Mouse (Mus musculus) liver, adult 2 months (tissue): ENCODE results near the gene Khdrbs1. TPM values are rescaled to one million over a fixed set of nuclear protein-coding genes. Genes with fewer than 3 reads are reported as not detected.
"Not testable (repeated sequence)": the region's sequence is repeated elsewhere in the genome, so short reads cannot be mapped to it uniquely, and the experiment has no call there.

Experiments used
- DNase-seq: peaks from one replicate; pipeline ENCODE4 v3.0.0-alpha.2; 2011; ENCODE audit warnings: low read depth, low spot score; ENCODE audit errors: extremely low read depth
- H3K27ac ChIP-seq: fragments of 200-500 bp; replicated peaks from 2 replicates; pipeline ENCODE4 v1.5.1; 2012; ENCODE audit warnings: low read depth, mild to moderate bottlenecking, control low read depth, inconsistent platforms, low read length; ENCODE audit not compliant: insufficient read depth
- H3K27me3 ChIP-seq: fragments of 200-500 bp; 2 replicates; pipeline ENCODE4 v1.6.1; 2012; ENCODE audit warnings: mild to moderate bottlenecking, moderate library complexity, low read length, inconsistent platforms; ENCODE audit not compliant: control insufficient read depth, insufficient read depth
- H3K36me3 ChIP-seq: fragments of 200-500 bp; 2 replicates; pipeline ENCODE4 v1.6.1; 2012; ENCODE audit warnings: low read length, inconsistent platforms; ENCODE audit not compliant: control insufficient read depth, insufficient read depth
- H3K4me1 ChIP-seq: fragments of 200-500 bp; 2 replicates; pipeline ENCODE4 v1.6.1; 2011; ENCODE audit warnings: low read length; ENCODE audit not compliant: control insufficient read depth, insufficient read depth
- H3K4me3 ChIP-seq: fragments of 200-500 bp; 2 replicates; pipeline ENCODE4 v1.5.1; 2011; ENCODE audit warnings: low read depth, mild to moderate bottlenecking, control low read depth, low read length, moderate library complexity; ENCODE audit not compliant: insufficient read depth
- H3K79me2 ChIP-seq: fragments of 200-500 bp; 2 replicates; pipeline ENCODE4 v1.6.1; 2012; ENCODE audit warnings: inconsistent platforms, mild to moderate bottlenecking, low read length, moderate library complexity; ENCODE audit not compliant: control insufficient read depth, insufficient read depth
- H3K9ac ChIP-seq: fragments of 200-500 bp; 2 replicates; pipeline ENCODE4 v1.6.1; 2012; ENCODE audit warnings: low read depth, mild to moderate bottlenecking, control low read depth, inconsistent platforms, low read length
- CTCF ChIP-seq: fragments of 200-500 bp; IDR thresholded peaks from 2 replicates; pipeline ENCODE4 v1.5.1; 2011; ENCODE audit warnings: low read depth, low read length, control low read depth
- POLR2A ChIP-seq: fragments of 200-500 bp; IDR thresholded peaks from 2 replicates; pipeline ENCODE4 v1.6.1; 2011; ENCODE audit warnings: low read length, control low read depth; ENCODE audit not compliant: insufficient read depth; ENCODE audit errors: extremely low read depth
- WGBS: fragments of 180-500 bp; shearing (Covaris S2); methylation state at CpG from one replicate; pipeline ENCODE4 v1.1.7; 2018; 5-methylcytosine and 5-hydroxymethylcytosine counted together
- polyA plus RNA-seq: library from polyadenylated mRNA; depleted of rRNA; stranded (reverse); fragments of >200 nt; gene quantifications from 2 replicates; pipeline ENCODE4 v1.2.3, GENCODE M21; 2012
- total RNA-seq: library from RNA; depleted of rRNA; stranded (reverse); fragments of >200 nt; gene quantifications from 2 replicates; pipeline ENCODE4 v1.2.3, GENCODE M21; 2014

The Khdrbs1 gene
- total and polyA plus RNA-seq, 2 experiments, result 7.9 to 12.2 TPM

DNA sequence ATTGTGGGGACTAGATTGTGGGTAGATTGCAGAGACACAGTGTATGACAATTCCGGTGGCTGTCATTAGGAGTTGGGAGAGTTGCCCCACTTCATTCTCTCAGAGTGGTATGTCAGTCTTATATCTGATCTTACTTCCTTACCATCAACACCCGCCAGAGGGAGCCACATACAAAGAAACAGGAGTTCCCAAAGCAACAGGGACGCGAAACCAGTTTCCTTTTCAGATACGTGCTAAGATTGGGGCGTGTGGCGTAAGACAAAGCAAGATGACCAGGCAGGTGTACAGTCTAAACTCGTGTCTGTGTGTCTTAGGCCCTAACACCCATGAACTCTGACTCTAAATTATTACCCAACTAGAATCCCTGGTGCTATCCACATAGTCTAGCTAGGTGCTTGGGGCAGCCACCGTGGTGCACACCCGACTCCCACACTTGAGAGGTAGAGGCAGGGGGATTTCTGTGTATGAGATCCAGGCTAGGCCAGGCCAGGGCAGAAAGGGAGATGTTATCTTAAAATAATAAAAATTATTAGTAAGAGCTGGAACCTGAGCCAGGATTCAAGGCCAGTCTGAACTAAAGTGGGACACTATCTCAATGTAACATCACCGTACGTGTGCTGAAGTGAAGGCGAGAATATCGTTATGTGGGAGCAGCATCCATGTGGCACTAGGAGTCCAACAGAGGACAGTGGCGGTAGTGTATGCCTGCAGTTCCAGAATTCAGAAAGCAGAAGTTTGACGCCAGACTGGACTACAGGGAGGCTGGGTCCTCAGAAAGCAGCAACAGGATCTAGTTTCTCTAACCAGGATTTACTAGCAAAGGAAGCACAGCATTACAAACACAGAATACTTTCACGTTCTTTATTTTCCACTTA is 40.4 kb downstream of the Khdrbs1 start:
- Histone ChIP-seq H3K27me3 (no peaks in the 10 kb centered on the region), H3K4me3 (no peak overlapping the region), H3K27ac (no peak overlapping the region), H3K4me1 (no peaks in the 10 kb centered on the region), H3K79me2 (no peaks in the 10 kb centered on the region), H3K36me3 (peaks cover 3% of the 10 kb centered on the region; the same call in 1 of the 2 replicates), H3K9ac (no peak overlapping the region)
- WGBS, result 50% methylated on average over 17 of the region's 17 CpGs
- TF ChIP-seq POLR2A (no peak), CTCF (peak; percentile 48)
- DNase-seq, result peak; percentile 61

DNA sequence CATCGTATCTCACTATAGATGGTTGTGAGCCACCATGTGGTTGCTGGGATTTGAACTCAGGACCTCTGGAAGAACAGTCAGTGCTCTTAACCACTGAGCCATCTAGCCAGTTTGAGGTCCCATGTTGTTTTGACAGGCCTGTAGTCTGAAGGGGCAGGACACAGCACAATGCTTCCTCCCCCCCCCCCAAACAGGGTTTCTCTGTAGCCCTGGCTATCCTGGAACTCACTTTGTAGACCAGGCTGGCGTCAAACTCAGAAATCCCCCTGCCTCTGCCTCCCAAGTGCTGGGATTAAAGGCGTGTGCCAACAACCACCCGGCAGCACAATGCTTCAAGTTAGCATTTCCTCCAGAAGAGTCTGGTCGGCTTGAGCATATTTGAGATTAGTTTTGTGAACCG is 41.4 kb downstream of the Khdrbs1 start:
- DNase-seq, H3K79me2 ChIP-seq, H3K9ac ChIP-seq, H3K36me3 ChIP-seq, H3K4me3 ChIP-seq, H3K4me1 ChIP-seq, H3K27me3 ChIP-seq, H3K27ac ChIP-seq: not testable (repeated sequence)
- 81% methylated on average over 6 of the region's 6 CpGs for WGBS

DNA sequence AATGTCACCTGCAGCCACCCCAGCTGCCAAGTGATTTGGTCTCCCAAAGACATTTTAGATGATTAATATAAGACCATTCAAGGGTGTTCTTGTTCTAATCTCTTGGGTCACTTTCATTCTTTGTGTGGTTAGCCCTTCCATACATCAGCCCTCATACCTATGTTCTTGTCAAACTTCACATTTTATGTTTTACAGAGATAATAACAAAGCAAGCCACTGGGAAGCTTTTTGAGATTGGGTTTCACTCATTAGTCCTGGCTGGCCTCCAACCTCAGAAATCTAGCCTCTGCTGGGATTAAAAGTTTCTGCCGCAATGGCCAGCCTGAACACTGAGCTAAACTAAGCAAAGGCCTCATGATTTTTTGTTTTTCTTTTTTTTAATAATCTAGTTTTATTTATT is 41.9 kb downstream of the Khdrbs1 start:
- Histone ChIP-seq H3K4me3 (no peak overlapping the region), H3K4me1 (no peaks in the 10 kb centered on the region; the same call in 1 of the 2 replicates), H3K27me3 (no peaks in the 10 kb centered on the region), H3K9ac (no peak overlapping the region), H3K27ac (no peak overlapping the region), H3K36me3 (peaks cover 2% of the 10 kb centered on the region; the same call in 1 of the 2 replicates), H3K79me2 (no peaks in the 10 kb centered on the region)
- 75% methylated on average over 1 of the region's 1 CpGs for WGBS
- no peak for DNase-seq
- TF ChIP-seq POLR2A (no peak), CTCF (no peak)

DNA sequence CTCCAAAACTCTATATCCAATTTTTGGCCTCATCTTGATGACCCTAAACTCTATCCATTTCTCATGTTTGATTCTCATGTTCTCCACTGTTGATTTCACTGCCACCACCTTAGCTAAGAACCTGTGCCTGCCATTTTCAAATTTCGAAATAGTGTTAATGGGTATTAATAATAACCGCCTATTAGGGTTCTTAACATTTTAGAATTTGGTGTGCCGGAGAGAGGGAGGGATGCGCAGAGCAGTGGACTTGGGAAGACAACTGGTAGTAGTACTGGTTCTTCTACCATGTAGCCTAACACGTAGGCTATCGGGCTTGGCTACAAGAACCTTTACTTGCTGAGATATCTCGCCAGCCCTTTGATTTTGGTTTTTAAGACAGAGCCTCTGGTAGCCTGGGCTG is 44.9 kb downstream of the Khdrbs1 start:
- no peaks in the 10 kb centered on the region for H3K79me2 ChIP-seq
- H3K9ac ChIP-seq, result no peak overlapping the region
- no peak overlapping the region for H3K27ac ChIP-seq
- DNase-seq, result no peak
- TF ChIP-seq CTCF, result no peak
- no peak for TF ChIP-seq POLR2A
- 78% methylated on average over 7 of the region's 7 CpGs for WGBS
- H3K4me1 ChIP-seq, result no peaks in the 10 kb centered on the region; the same call in 1 of the 2 replicates
- no peaks in the 10 kb centered on the region for H3K27me3 ChIP-seq
- no peaks in the 10 kb centered on the region; the same call in 1 of the 2 replicates for H3K36me3 ChIP-seq
- H3K4me3 ChIP-seq, result no peak overlapping the region

DNA sequence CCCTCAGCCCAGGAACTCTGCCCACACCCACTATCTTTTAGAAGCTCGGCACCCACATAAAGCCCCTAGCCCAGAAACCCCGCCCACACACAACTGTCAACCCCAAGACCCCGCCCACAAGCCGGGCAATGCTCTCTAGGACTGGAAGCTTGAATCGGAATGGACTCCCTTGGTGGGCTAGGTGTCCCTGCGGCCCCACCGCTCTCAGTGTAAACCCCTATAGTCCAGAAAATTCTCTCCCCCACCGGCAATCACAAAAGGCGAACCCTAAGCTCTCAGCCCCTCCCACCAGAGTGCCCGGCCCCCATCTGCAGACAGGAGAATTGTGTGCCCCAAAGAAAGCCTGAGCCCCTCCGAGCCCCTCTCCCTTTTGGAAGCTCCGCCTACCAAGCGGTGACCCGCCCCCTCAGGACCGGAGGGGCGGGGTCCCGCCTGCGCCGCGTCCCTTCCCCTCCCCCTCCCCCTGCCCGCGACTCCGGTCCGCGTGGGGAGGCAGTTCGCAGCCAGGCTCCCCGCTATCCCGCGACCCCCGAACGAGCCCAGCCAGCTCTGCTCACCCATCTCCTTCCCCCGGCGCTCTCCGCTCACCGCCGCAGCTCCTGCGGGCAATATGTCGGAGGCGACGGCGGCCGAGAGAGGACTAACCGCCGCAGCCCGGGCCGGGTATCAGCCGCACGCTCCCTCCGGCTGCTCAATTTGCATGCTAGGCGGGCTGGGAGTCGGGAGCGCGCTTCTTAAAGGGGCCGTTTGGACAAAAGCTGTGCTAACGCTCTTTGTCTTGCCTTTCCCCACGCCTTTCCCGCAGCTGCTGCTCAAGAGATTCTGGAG is 45.7 kb downstream of the Khdrbs1 start, which contains the start of gene Tmem39b:
Gene Tmem39b, minus strand, starts transcription at position 681 of the 828 bp plus-strand sequence.
- Histone ChIP-seq H3K4me3 (peak within 1 kb of the TSS; percentile 98), H3K36me3 (no peaks in the 10 kb centered on the region; the same call in 1 of the 2 replicates), H3K79me2 (no peaks in the 10 kb centered on the region), H3K4me1 (no peaks in the 10 kb centered on the region; the same call in 1 of the 2 replicates), H3K27me3 (no peaks in the 10 kb centered on the region), H3K9ac (peak within 1 kb of the TSS; percentile 96), H3K27ac (peak within 1 kb of the TSS; percentile 75)
- under 1% methylated on average over 55 of the region's 57 CpGs for WGBS
- no peak for TF ChIP-seq CTCF
- no peak for TF ChIP-seq POLR2A
- peak; percentile 74 for DNase-seq
